Mouse (Mus musculus) forebrain, embryonic 10.5 days (tissue): ENCODE results near the gene Ppm1k. TPM values are rescaled to one million over a fixed set of nuclear protein-coding genes. Genes with fewer than 3 reads are reported as not detected.

Source experiments
- DNase-seq: peaks from one replicate; pipeline ENCODE4 v3.0.0-alpha.2; 2017; ENCODE audit warnings: low spot score; ENCODE audit errors: extremely low spot score
- H3K27ac ChIP-seq: fragments of 300-500 bp; sonication (generic); 2 replicates; pipeline ENCODE4 v1.5.1; 2016; ENCODE audit warnings: mild to moderate bottlenecking
- H3K27me3 ChIP-seq: fragments of 300-500 bp; sonication (generic); 2 replicates; pipeline ENCODE4 v1.6.1; 2016; ENCODE audit warnings: mild to moderate bottlenecking; ENCODE audit not compliant: poor library complexity, severe bottlenecking
- H3K36me3 ChIP-seq: fragments of 300-500 bp; sonication (generic); replicated peaks from 2 replicates; pipeline ENCODE4 v1.6.1; 2016; ENCODE audit warnings: mild to moderate bottlenecking, moderate library complexity
- H3K4me1 ChIP-seq: fragments of 300-500 bp; sonication (generic); 2 replicates; pipeline ENCODE4 v1.6.1; 2016
- H3K4me3 ChIP-seq: fragments of 300-500 bp; sonication (generic); 2 replicates; pipeline ENCODE4 v1.5.1; 2016; ENCODE audit warnings: mild to moderate bottlenecking, moderate library complexity
- H3K9me3 ChIP-seq: fragments of 300-500 bp; sonication (generic); 2 replicates; pipeline ENCODE4 v1.6.1; 2016; ENCODE audit warnings: mild to moderate bottlenecking, moderate library complexity
- WGBS: fragments of 180-500 bp; shearing (Covaris S2); methylation state at CpG from one replicate; pipeline ENCODE4 v1.1.7; 2016; 5-methylcytosine and 5-hydroxymethylcytosine counted together
- polyA plus RNA-seq: library from polyadenylated mRNA; unstranded; fragments of >200 nt; fragmentation: Nextera tagmentation; extraction: Ambion mirVana; gene quantifications from 2 replicates; pipeline ENCODE4 v1.2.1, GENCODE M21; 2016

Ppm1k gene
- polyA plus RNA-seq = 4.1 TPM in 2 replicates

GRCm38 (mm10) chr6:57535386-57535936 is at the start of gene Ppm1k:
Ppm1k (minus strand) TSS chr6:57535468.
- Histone ChIP-seq H3K4me1 (peaks cover 10% of the 10 kb centered on the region), H3K27ac (peak within 1 kb of the TSS; percentile 84), H3K27me3 (0 out of 2 replicates have a peak, but pooled peaks cover 6% of the 10 kb centered on the region), H3K4me3 (peak within 1 kb of the TSS; percentile 74), H3K9me3 (no peaks in the 10 kb centered on the region), H3K36me3 (no peaks in the 10 kb centered on the region)
- WGBS = under 1% methylated on average over 24 of the region's 24 CpGs
- DNase-seq = peak; percentile 94

GRCm38 (mm10) chr6:57582356-57582755 is 47.1 kb upstream of the Ppm1k start:
- WGBS = 85% methylated on average over 4 of the region's 4 CpGs

GRCm38 (mm10) chr6:57581595-57581994 is 46.3 kb upstream of the Ppm1k start:
- H3K27me3 ChIP-seq = no peaks in the 10 kb centered on the region
- peak overlapping the region; percentile 54 for H3K4me3 ChIP-seq
- no peak overlapping the region for H3K27ac ChIP-seq
- 91% methylated on average over 12 of the region's 12 CpGs for WGBS
- DNase-seq = no peak
- no peaks in the 10 kb centered on the region for H3K9me3 ChIP-seq
- H3K36me3 ChIP-seq = no peaks in the 10 kb centered on the region
- H3K4me1 ChIP-seq = peaks cover 12% of the 10 kb centered on the region

More at GRCm38 (mm10) chr6:57582356-57582755, 47.1 kb upstream of the Ppm1k start:
- H3K27me3 ChIP-seq = no peaks in the 10 kb centered on the region
- no peaks in the 10 kb centered on the region for H3K36me3 ChIP-seq
- H3K4me1 ChIP-seq = peaks cover 12% of the 10 kb centered on the region
- no peaks in the 10 kb centered on the region for H3K9me3 ChIP-seq
- DNase-seq = no peak
- no peak overlapping the region for H3K4me3 ChIP-seq
- H3K27ac ChIP-seq = no peak overlapping the region

- Histone ChIP-seq H3K9me3 (no peaks in the 10 kb centered on the region), H3K4me1 (peaks cover 12% of the 10 kb centered on the region), H3K27ac (peak within 1 kb of the TSS; percentile 83), H3K4me3 (peak within 1 kb of the TSS; percentile 54), H3K36me3 (no peaks in the 10 kb centered on the region), H3K27me3 (no peaks in the 10 kb centered on the region)
- peak; percentile 54 for DNase-seq
- WGBS = 5% methylated on average over 16 of the region's 16 CpGs
These were observed 45.7 kb upstream of the Ppm1k start, which contains the start of gene Herc6 for GRCm38 (mm10) chr6:57580881-57581548. Herc6 (plus strand) TSS chr6:57581000.

- Histone ChIP-seq H3K9me3 (no peaks in the 10 kb centered on the region), H3K36me3 (no peaks in the 10 kb centered on the region), H3K27me3 (no peaks in the 10 kb centered on the region), H3K4me3 (no peak overlapping the region), H3K27ac (no peak overlapping the region), H3K4me1 (no peaks in the 10 kb centered on the region)
- no peak for DNase-seq
These were observed 36.3 kb upstream of the Ppm1k start for GRCm38 (mm10) chr6:57571587-57571986.

- H3K27ac ChIP-seq = no peak overlapping the region
- H3K9me3 ChIP-seq = no peaks in the 10 kb centered on the region
- no peaks in the 10 kb centered on the region for H3K4me1 ChIP-seq
- DNase-seq = peak; percentile 16
- H3K27me3 ChIP-seq = no peaks in the 10 kb centered on the region
- WGBS = 15% methylated on average over 6 of the region's 6 CpGs
- no peaks in the 10 kb centered on the region for H3K36me3 ChIP-seq
- no peak overlapping the region for H3K4me3 ChIP-seq
These were observed 35.1 kb upstream of the Ppm1k start for GRCm38 (mm10) chr6:57570170-57570974.

- no peak overlapping the region for H3K27ac ChIP-seq
- H3K4me1 ChIP-seq = no peaks in the 10 kb centered on the region
- DNase-seq = no peak
- H3K9me3 ChIP-seq = no peaks in the 10 kb centered on the region
- no peaks in the 10 kb centered on the region for H3K27me3 ChIP-seq
- H3K36me3 ChIP-seq = no peaks in the 10 kb centered on the region
- no peak overlapping the region for H3K4me3 ChIP-seq
- 91% methylated on average over 2 of the region's 2 CpGs for WGBS
These were observed 32.4 kb upstream of the Ppm1k start for GRCm38 (mm10) chr6:57567630-57568029.

- DNase-seq = no peak
- Histone ChIP-seq H3K4me1 (no peaks in the 10 kb centered on the region), H3K27me3 (no peaks in the 10 kb centered on the region), H3K9me3 (no peaks in the 10 kb centered on the region), H3K36me3 (no peaks in the 10 kb centered on the region), H3K27ac (no peak overlapping the region), H3K4me3 (no peak overlapping the region)
- 93% methylated on average over 7 of the region's 7 CpGs for WGBS
These were observed 30.2 kb upstream of the Ppm1k start for GRCm38 (mm10) chr6:57565452-57565851.

- Histone ChIP-seq H3K4me1 (no peaks in the 10 kb centered on the region), H3K36me3 (no peaks in the 10 kb centered on the region), H3K9me3 (no peaks in the 10 kb centered on the region), H3K27ac (no peak overlapping the region), H3K27me3 (no peaks in the 10 kb centered on the region), H3K4me3 (no peak overlapping the region)
- no peak for DNase-seq
- 93% methylated on average over 1 of the region's 1 CpGs for WGBS
These were observed 28.2 kb upstream of the Ppm1k start for GRCm38 (mm10) chr6:57563454-57563853.

- Histone ChIP-seq H3K4me3 (no peak overlapping the region), H3K27me3 (no peaks in the 10 kb centered on the region), H3K27ac (no peak overlapping the region), H3K36me3 (no peaks in the 10 kb centered on the region), H3K4me1 (0 out of 2 replicates have a peak, but pooled peaks cover 5% of the 10 kb centered on the region), H3K9me3 (no peaks in the 10 kb centered on the region)
- no peak for DNase-seq
- WGBS = 55% methylated on average over 4 of the region's 4 CpGs
These were observed 22.6 kb upstream of the Ppm1k start for GRCm38 (mm10) chr6:57557796-57558317.

GRCm38 (mm10) chr6:57551211-57551796 is 16.0 kb upstream of the Ppm1k start:
- Histone ChIP-seq H3K4me3 (no peak overlapping the region), H3K27ac (no peak overlapping the region), H3K4me1 (no peaks in the 10 kb centered on the region), H3K9me3 (no peaks in the 10 kb centered on the region), H3K36me3 (no peaks in the 10 kb centered on the region), H3K27me3 (no peaks in the 10 kb centered on the region)
- no peak for DNase-seq
- WGBS = 87% methylated on average over 3 of the region's 3 CpGs

- H3K27me3 ChIP-seq = no peaks in the 10 kb centered on the region
- no peaks in the 10 kb centered on the region for H3K9me3 ChIP-seq
- no peaks in the 10 kb centered on the region for H3K4me1 ChIP-seq
- H3K36me3 ChIP-seq = no peaks in the 10 kb centered on the region
- WGBS = 86% methylated on average over 2 of the region's 2 CpGs
- H3K27ac ChIP-seq = no peak overlapping the region
- no peak for DNase-seq
- no peak overlapping the region for H3K4me3 ChIP-seq
These were observed 9.6 kb upstream of the Ppm1k start for GRCm38 (mm10) chr6:57544866-57545265.
